Mouse (Mus musculus) embryonic facial prominence, embryonic 15.5 days (tissue): ENCODE data around the gene Cers6. TPM values are rescaled to one million over a fixed set of nuclear protein-coding genes. Genes with fewer than 3 reads are reported as not detected.

ENCODE experiments used
- ATAC-seq: fragments of 200-750 bp; cut with Nextera tagmentation; 2 replicates; pipeline ENCODE4 v1.8.0; 2017; ENCODE audit warnings: low read depth, moderate TSS enrichment; ENCODE audit not compliant: insufficient number of reproducible peaks, low FRiP score, low TSS enrichment
- H3K27ac ChIP-seq: fragments of 300-500 bp; sonication (generic); replicated peaks from 2 replicates; pipeline ENCODE4 v1.5.1; 2015; ENCODE audit warnings: mild to moderate bottlenecking, inconsistent platforms
- H3K27me3 ChIP-seq: fragments of 300-500 bp; sonication (generic); 2 replicates; pipeline ENCODE4 v1.6.1; 2015; ENCODE audit warnings: inconsistent platforms
- H3K36me3 ChIP-seq: fragments of 300-500 bp; sonication (generic); 2 replicates; pipeline ENCODE4 v1.6.1; 2015; ENCODE audit warnings: mild to moderate bottlenecking, inconsistent platforms
- H3K4me1 ChIP-seq: fragments of 300-500 bp; sonication (generic); 2 replicates; pipeline ENCODE4 v1.6.1; 2015; ENCODE audit warnings: inconsistent platforms
- H3K4me2 ChIP-seq: fragments of 300-500 bp; sonication (generic); replicated peaks from 2 replicates; pipeline ENCODE4 v1.6.1; 2015; ENCODE audit warnings: mild to moderate bottlenecking, inconsistent platforms
- H3K4me3 ChIP-seq: fragments of 300-500 bp; sonication (generic); replicated peaks from 2 replicates; pipeline ENCODE4 v1.5.1; 2015; ENCODE audit warnings: mild to moderate bottlenecking, inconsistent platforms
- H3K9ac ChIP-seq: fragments of 300-500 bp; sonication (generic); 2 replicates; pipeline ENCODE4 v1.6.1; 2015; ENCODE audit warnings: inconsistent platforms
- H3K9me3 ChIP-seq: fragments of 300-500 bp; sonication (generic); replicated peaks from 2 replicates; pipeline ENCODE4 v1.6.1; 2016; ENCODE audit warnings: inconsistent platforms
- WGBS: fragments of 180-500 bp; shearing (Covaris S2); methylation state at CpG from one replicate; pipeline ENCODE4 v1.1.7; 2015; 5-methylcytosine and 5-hydroxymethylcytosine counted together
- polyA plus RNA-seq: library from polyadenylated mRNA; unstranded; fragments of >200 nt; fragmentation: Nextera tagmentation; extraction: Ambion mirVana; gene quantifications from 2 replicates; pipeline ENCODE4 v1.2.1, GENCODE M21; 2015

The Cers6 gene
- polyA plus RNA-seq, 1 experiment from 2014 or later = 34.3 TPM

DNA sequence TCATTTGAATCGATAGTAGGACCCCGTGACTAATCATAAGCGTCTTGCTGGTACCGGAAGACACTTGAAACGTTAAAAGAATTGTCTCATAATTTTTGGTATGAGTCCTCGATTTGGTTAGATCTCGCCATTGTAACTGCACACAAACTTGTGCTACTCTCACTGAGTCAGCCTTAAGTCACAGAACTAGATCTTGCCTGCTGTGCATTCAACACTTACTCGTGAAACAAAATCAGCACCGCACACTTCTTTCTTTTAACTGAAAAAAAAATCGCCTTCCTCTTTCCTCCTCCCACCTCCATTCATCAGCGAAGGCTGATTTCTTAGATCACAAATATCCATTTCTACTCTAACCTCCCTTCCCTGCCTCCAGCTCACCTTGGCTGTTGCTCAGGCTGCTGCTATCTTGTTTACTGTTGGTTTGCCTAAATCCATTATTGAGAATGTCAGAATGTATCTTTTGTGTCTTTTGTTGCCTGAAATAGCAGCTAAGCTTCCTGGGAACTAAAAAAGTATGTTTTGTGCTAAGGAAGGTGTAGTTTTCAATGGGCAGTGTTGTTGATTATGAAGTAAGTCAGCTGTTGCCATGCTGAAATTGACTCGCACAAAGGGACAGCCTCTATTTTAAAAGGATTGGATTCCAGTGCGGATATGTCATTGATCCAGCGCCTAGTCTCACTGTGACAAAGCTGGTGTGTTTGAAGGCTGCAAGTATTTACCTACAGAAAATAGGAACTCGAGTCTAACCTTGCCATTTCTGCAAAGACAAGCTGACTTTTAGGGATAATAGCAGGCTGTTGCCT, 1.4 kb downstream of the Cers6 start:
- Histone ChIP-seq H3K9me3 (no peaks in the 10 kb centered on the region), H3K36me3 (no peaks in the 10 kb centered on the region), H3K4me1 (peaks cover 14% of the 10 kb centered on the region), H3K4me2 (peak overlapping the region; percentile 82), H3K27ac (peak overlapping the region; percentile 82), H3K9ac (peak overlapping the region; percentile 72), H3K27me3 (no peaks in the 10 kb centered on the region), H3K4me3 (peak overlapping the region; percentile 90)
- under 1% methylated on average over 15 of the region's 15 CpGs for WGBS
- ATAC-seq = no peak

DNA sequence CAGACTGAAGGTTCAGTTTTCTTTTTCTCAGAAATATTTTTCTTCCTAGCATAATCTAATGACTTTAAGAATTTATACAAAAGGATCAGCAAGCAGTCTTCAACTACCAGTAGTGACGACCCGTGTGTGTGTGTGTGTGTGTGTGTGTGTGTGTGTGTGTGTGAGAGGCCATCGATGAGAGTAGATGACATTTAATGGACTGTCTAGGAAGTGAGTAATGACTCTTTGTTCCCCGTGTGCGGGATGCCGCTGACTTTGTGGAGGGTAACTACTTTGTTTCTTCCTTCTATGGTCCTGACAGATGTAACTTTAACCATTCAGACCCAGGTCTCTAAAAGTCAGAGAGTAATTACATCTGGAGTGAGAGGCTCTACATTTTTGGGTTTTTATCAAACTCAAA, 2.3 kb downstream of the Cers6 start:
- ATAC-seq = no peak
- Histone ChIP-seq H3K36me3 (no peaks in the 10 kb centered on the region), H3K9ac (no peak overlapping the region), H3K9me3 (no peaks in the 10 kb centered on the region), H3K4me2 (peak overlapping the region; percentile 82), H3K27me3 (no peaks in the 10 kb centered on the region), H3K4me3 (peak overlapping the region; percentile 90), H3K4me1 (peaks cover 14% of the 10 kb centered on the region), H3K27ac (no peak overlapping the region)
- WGBS = 29% methylated on average over 6 of the region's 6 CpGs

DNA sequence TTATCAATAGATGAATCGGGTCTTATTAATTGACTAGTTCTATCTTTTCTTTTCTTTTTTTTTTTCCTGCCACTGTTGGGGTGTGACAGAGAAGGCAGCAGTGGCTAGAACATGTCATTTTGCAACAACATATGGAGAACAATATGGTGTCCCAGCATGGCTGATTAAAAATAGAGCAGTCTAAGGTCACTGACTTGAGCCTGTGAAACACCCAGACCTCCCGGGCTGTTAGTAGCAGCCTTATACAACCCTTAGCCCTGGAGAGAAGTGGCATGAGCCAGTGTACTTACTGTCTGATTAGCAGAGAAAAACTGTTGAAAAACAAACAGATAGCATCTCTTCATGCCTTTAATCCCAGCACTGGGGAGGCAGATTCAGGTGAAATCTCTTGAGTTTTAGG, 3.1 kb downstream of the Cers6 start:
- 78% methylated on average over 2 of the region's 2 CpGs for WGBS

DNA sequence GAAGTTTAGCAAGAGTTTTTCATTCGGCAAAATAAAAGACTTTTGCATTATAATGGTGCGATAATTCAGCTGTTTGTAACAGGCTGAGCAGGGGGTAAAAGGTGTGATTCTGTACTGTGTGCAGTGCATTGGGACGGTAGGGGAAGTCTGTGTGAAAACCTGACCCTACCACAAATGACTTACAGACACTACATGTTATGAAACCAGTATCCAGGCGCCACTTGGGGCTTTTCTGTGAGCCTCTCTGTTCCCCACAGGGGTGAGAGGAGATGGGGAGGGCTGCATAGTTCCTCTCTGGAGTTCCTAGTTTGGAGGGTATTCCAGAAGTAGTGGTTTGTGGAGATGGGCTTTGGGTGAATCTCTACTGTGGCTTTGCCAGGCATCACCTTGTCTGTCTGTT, 5.9 kb downstream of the Cers6 start:
- 65% methylated on average over 4 of the region's 4 CpGs for WGBS
- Histone ChIP-seq H3K9ac (no peak overlapping the region), H3K4me3 (no peak overlapping the region), H3K4me2 (no peak overlapping the region), H3K9me3 (no peaks in the 10 kb centered on the region), H3K36me3 (no peaks in the 10 kb centered on the region), H3K27ac (no peak overlapping the region), H3K4me1 (peaks cover 12% of the 10 kb centered on the region; the same call in 1 of the 2 replicates), H3K27me3 (no peaks in the 10 kb centered on the region)
- no peak for ATAC-seq

More for the DNA sequence above, 3.1 kb downstream of the Cers6 start:
- H3K4me3 ChIP-seq = no peak overlapping the region
- no peak overlapping the region for H3K27ac ChIP-seq
- no peak overlapping the region for H3K4me2 ChIP-seq
- peaks cover 14% of the 10 kb centered on the region for H3K4me1 ChIP-seq
- no peak overlapping the region for H3K9ac ChIP-seq
- no peaks in the 10 kb centered on the region for H3K36me3 ChIP-seq
- no peaks in the 10 kb centered on the region for H3K27me3 ChIP-seq
- no peaks in the 10 kb centered on the region for H3K9me3 ChIP-seq
- ATAC-seq = no peak

- Histone ChIP-seq H3K4me3 (no peak overlapping the region), H3K27me3 (no peaks in the 10 kb centered on the region), H3K4me1 (peaks cover 16% of the 10 kb centered on the region), H3K9me3 (no peaks in the 10 kb centered on the region), H3K9ac (no peak overlapping the region), H3K36me3 (no peaks in the 10 kb centered on the region), H3K4me2 (no peak overlapping the region), H3K27ac (no peak overlapping the region)
- 65% methylated on average over 17 of the region's 17 CpGs for WGBS
- no peak; the same call in 1 of the 2 replicates for ATAC-seq
These were observed 9.9 kb downstream of the Cers6 start for GRCm38 (mm10) chr2:68870999-68871780.

DNA sequence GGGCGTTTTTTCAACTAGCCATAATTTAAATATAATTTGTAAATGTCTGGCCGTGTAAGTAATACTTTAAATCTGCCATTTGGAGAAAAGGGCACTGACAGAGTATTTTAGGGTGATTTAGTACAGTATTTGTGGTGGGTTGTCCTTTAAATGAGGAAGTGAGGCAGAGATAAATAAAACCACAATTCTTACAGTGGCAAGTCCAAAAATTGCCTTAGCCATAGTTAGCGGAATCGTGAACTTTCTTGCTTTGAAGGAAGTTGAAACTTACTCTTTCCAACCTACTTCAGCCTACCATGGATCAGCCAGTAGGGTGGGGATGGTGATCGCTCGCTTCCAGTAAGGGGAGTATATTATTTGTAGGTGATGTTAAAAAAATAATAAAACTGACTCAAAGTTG, 11.8 kb downstream of the Cers6 start:
- no peaks in the 10 kb centered on the region for H3K36me3 ChIP-seq
- H3K9ac ChIP-seq = no peak overlapping the region
- H3K9me3 ChIP-seq = no peaks in the 10 kb centered on the region
- 77% methylated on average over 6 of the region's 6 CpGs for WGBS
- H3K4me2 ChIP-seq = no peak overlapping the region
- H3K4me3 ChIP-seq = no peak overlapping the region
- H3K27me3 ChIP-seq = no peaks in the 10 kb centered on the region
- no peak overlapping the region for H3K27ac ChIP-seq
- H3K4me1 ChIP-seq = peaks cover 16% of the 10 kb centered on the region
- ATAC-seq = no peak

DNA sequence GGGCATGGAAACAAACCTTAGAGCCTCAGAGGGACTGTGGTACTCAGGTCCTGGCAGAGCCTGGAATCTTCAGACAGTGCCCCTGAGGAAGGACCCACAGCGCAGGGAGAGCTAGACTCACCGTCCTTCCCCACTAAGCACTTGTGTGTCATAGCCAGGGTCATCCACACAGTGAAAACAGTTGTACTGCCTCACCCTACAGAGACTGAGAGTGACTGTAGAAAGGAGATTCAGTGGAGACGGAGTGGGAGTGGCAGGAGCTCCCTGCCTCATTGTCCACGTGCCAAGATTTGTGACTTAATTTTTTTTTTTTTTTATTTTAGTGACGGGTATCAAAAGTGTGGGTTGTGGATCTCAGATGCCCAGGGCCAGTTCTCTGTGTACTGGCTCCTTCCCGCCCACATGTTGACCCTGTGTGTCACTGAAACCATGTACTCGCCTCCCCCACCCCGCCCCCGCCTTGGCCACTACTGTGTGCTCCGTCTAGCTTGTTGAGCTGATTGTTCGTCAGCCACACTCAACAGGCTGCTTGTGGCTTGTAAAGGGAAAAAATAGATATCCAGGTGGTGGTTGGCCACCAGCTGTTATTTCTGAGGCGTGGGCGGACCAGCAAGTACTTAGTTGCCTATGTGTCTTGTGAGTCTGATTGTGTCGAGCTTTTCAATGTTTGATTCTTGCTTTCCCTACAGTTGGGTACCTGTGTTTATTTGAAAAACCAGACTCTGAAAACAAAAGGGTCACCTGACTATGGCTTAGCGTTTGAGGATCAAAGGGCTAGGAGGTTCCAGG, 12.6 kb downstream of the Cers6 start:
- H3K4me3 ChIP-seq = no peak overlapping the region
- WGBS = 65% methylated on average over 15 of the region's 15 CpGs
- H3K36me3 ChIP-seq = no peaks in the 10 kb centered on the region
- H3K9ac ChIP-seq = no peak overlapping the region
- ATAC-seq = peak; percentile 65; the same call in 1 of the 2 replicates
- H3K9me3 ChIP-seq = no peaks in the 10 kb centered on the region
- no peak overlapping the region for H3K4me2 ChIP-seq
- H3K27ac ChIP-seq = no peak overlapping the region
- no peaks in the 10 kb centered on the region for H3K27me3 ChIP-seq
- peaks cover 16% of the 10 kb centered on the region for H3K4me1 ChIP-seq

GRCm38 (mm10) chr2:68874575-68874974, 13.3 kb downstream of the Cers6 start:
- Histone ChIP-seq H3K27me3 (no peaks in the 10 kb centered on the region), H3K9ac (no peak overlapping the region), H3K4me3 (no peak overlapping the region), H3K4me1 (peaks cover 16% of the 10 kb centered on the region), H3K4me2 (no peak overlapping the region), H3K27ac (no peak overlapping the region), H3K36me3 (no peaks in the 10 kb centered on the region), H3K9me3 (no peaks in the 10 kb centered on the region)
- WGBS = 83% methylated on average over 6 of the region's 6 CpGs
- no peak for ATAC-seq

GRCm38 (mm10) chr2:68879071-68879651, 17.9 kb downstream of the Cers6 start:
- no peaks in the 10 kb centered on the region for H3K27me3 ChIP-seq
- no peak overlapping the region for H3K9ac ChIP-seq
- H3K4me1 ChIP-seq = peaks cover 5% of the 10 kb centered on the region
- H3K27ac ChIP-seq = no peak overlapping the region
- H3K4me2 ChIP-seq = no peak overlapping the region
- ATAC-seq = no peak
- no peaks in the 10 kb centered on the region for H3K36me3 ChIP-seq
- WGBS = 92% methylated on average over 4 of the region's 4 CpGs
- no peaks in the 10 kb centered on the region for H3K9me3 ChIP-seq
- H3K4me3 ChIP-seq = no peak overlapping the region

GRCm38 (mm10) chr2:68884573-68884972, 23.3 kb downstream of the Cers6 start:
- H3K27ac ChIP-seq = no peak overlapping the region
- H3K4me2 ChIP-seq = no peak overlapping the region
- H3K4me1 ChIP-seq = peaks cover 20% of the 10 kb centered on the region
- no peak overlapping the region for H3K9ac ChIP-seq
- WGBS = 27% methylated on average over 7 of the region's 7 CpGs
- no peak overlapping the region for H3K4me3 ChIP-seq
- no peak for ATAC-seq
- no peaks in the 10 kb centered on the region for H3K27me3 ChIP-seq
- H3K36me3 ChIP-seq = no peaks in the 10 kb centered on the region
- H3K9me3 ChIP-seq = no peaks in the 10 kb centered on the region

DNA sequence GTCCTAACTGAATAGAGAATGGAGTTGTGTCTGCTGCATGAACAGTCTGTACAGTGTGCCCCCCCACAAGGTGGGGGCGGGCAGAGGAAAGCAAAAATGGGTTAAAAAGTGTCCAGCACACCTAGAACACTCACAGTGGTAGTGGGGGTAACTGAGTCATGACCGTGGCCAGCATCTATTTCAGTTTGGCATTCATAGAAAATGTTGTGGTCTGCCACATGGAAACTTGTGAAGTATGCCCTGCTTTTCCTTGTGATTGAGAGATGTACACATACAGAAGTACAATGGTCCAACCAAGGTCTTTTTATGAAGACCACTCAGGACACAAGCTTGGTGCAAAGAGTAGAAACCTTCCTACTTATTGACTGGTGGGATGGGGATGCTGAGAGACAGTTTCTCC, 24.0 kb downstream of the Cers6 start:
- H3K4me1 ChIP-seq = peaks cover 20% of the 10 kb centered on the region
- H3K9me3 ChIP-seq = no peaks in the 10 kb centered on the region
- peak overlapping the region; percentile 44; the same call in 1 of the 2 replicates for H3K27ac ChIP-seq
- no peak for ATAC-seq
- H3K4me3 ChIP-seq = no peak overlapping the region
- H3K4me2 ChIP-seq = no peak overlapping the region
- H3K27me3 ChIP-seq = no peaks in the 10 kb centered on the region
- 91% methylated on average over 2 of the region's 2 CpGs for whole genome bisulfite sequencing
- H3K36me3 ChIP-seq = no peaks in the 10 kb centered on the region
- no peak overlapping the region for H3K9ac ChIP-seq
